Mouse (Mus musculus) liver, postnatal 0 days (tissue): ENCODE data around the gene Sf3a1.

Experiments used
- CTCF ChIP-seq: sonication (generic); IDR thresholded peaks from 2 replicates; pipeline ENCODE4 v1.5.1; 2016; ENCODE audit warnings: antibody characterized with exemption, low read depth
- EP300 ChIP-seq: IDR thresholded peaks from 2 replicates; pipeline ENCODE4 v1.6.1; 2016; ENCODE audit warnings: antibody characterized with exemption, low read depth, mild to moderate bottlenecking

DNA sequence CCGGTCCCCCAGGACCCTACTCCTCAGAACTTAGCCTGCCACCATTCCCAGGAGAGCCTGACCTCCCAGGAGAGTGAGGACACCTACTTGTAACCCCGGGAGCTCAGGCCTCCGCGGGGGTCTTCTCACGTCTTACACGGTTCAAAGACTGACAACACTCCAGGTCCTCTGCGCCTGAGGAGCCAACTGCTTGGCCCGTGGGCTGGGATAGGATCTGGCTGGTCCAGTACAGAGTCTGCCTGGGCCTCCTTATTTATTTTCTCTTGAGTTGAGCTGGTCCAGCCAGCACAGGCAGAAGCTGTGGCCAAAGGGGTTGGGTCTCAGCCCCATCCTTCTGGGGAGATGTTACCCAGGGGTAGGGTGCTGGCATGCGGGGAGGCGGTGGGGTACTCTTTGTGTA, 54.9 kb downstream of the Sf3a1 start:
- TF ChIP-seq CTCF (no peak), EP300 (no peak)
